Mouse (Mus musculus): ENCODE data around the gene Zfp42.
"Not testable (repeated sequence)": the region's sequence is repeated elsewhere in the genome, so short reads cannot be mapped to it uniquely, and the experiment has no call there.

The Zfp42 gene

GRCm38 (mm10) chr8:43306896-43307295 lies at the start of gene Zfp42:
Gene Zfp42, minus strand, starts transcription at chr8:43306980.
- DNase-seq (ENCODE audit: low read depth, low spot score): no peak

- DNase-seq (ENCODE audit: low read depth, low spot score): no peak
Observed at GRCm38 (mm10) chr8:43356069-43356770, 49.4 kb upstream of the Zfp42 start.

- not testable (repeated sequence) for DNase-seq (ENCODE audit: low read depth, low spot score)
Observed at GRCm38 (mm10) chr8:43352241-43352640, 45.5 kb upstream of the Zfp42 start.

- DNase-seq (ENCODE audit: low read depth, low spot score): no peak
Observed at GRCm38 (mm10) chr8:43338555-43338954, 31.8 kb upstream of the Zfp42 start.

GRCm38 (mm10) chr8:43333465-43333864 lies 26.7 kb upstream of the Zfp42 start:
- DNase-seq (ENCODE audit: low read depth, low spot score): no peak

- no peak for DNase-seq (ENCODE audit: low read depth, low spot score)
Observed at GRCm38 (mm10) chr8:43331657-43332056, 24.9 kb upstream of the Zfp42 start.

GRCm38 (mm10) chr8:43329913-43330705 lies 23.3 kb upstream of the Zfp42 start:
- no peak for DNase-seq (ENCODE audit: low read depth, low spot score)

GRCm38 (mm10) chr8:43328666-43329065 lies 21.9 kb upstream of the Zfp42 start:
- no peak for DNase-seq (ENCODE audit: low read depth, low spot score)

GRCm38 (mm10) chr8:43320771-43321170 lies 14.0 kb upstream of the Zfp42 start:
- DNase-seq (ENCODE audit: low read depth, low spot score): no peak

GRCm38 (mm10) chr8:43308213-43308612 lies 1.4 kb upstream of the Zfp42 start:
- no peak for DNase-seq (ENCODE audit: low read depth, low spot score)

GRCm38 (mm10) chr8:43305676-43306075 lies 1.1 kb downstream of the Zfp42 start:
- no peak for DNase-seq (ENCODE audit: low read depth, low spot score)

GRCm38 (mm10) chr8:43299796-43300195 lies 7.0 kb downstream of the Zfp42 start:
- DNase-seq (ENCODE audit: low read depth, low spot score): no peak

- DNase-seq (ENCODE audit: low read depth, low spot score): no peak
Observed at GRCm38 (mm10) chr8:43295826-43296225, 11.0 kb downstream of the Zfp42 start.

GRCm38 (mm10) chr8:43294191-43294590 lies 12.6 kb downstream of the Zfp42 start:
- no peak for DNase-seq (ENCODE audit: low read depth, low spot score)

- no peak for DNase-seq (ENCODE audit: low read depth, low spot score)
Observed at GRCm38 (mm10) chr8:43290424-43291111, 16.2 kb downstream of the Zfp42 start.

GRCm38 (mm10) chr8:43289781-43290180 lies 17.0 kb downstream of the Zfp42 start:
- DNase-seq (ENCODE audit: low read depth, low spot score): no peak

GRCm38 (mm10) chr8:43288840-43289239 lies 17.9 kb downstream of the Zfp42 start:
- DNase-seq (ENCODE audit: low read depth, low spot score): no peak

GRCm38 (mm10) chr8:43287456-43287855 lies 19.3 kb downstream of the Zfp42 start:
- DNase-seq (ENCODE audit: low read depth, low spot score): no peak

GRCm38 (mm10) chr8:43283231-43283630 lies 23.5 kb downstream of the Zfp42 start:
- DNase-seq (ENCODE audit: low read depth, low spot score): no peak

GRCm38 (mm10) chr8:43278397-43278796 lies 28.4 kb downstream of the Zfp42 start:
- no peak for DNase-seq (ENCODE audit: low read depth, low spot score)

GRCm38 (mm10) chr8:43260961-43261360 lies 45.8 kb downstream of the Zfp42 start:
- no peak for DNase-seq (ENCODE audit: low read depth, low spot score)

- no peak for DNase-seq (ENCODE audit: low read depth, low spot score)
Observed at GRCm38 (mm10) chr8:43257886-43258285, 48.9 kb downstream of the Zfp42 start.
